Mouse (Mus musculus) hindbrain, postnatal 0 days (tissue): ENCODE measurements at regions not wholly inside any gene's neighbourhood (a gene's known extent, or its start where the extent isn't known, plus 50 kb on each side); places are given as distances from the start of the nearest gene placed in this dataset.

ENCODE experiments used
- ATAC-seq: fragments of 200-750 bp; cut with Nextera tagmentation; 2 replicates; pipeline ENCODE4 v1.8.0; 2017; ENCODE audit warnings: mild to moderate bottlenecking, moderate TSS enrichment, moderate library complexity
- DNase-seq: peaks from one replicate; pipeline ENCODE4 v3.0.0-alpha.2; 2015; ENCODE audit warnings: low spot score
- H3K27ac ChIP-seq: fragments of 300-500 bp; sonication (generic); 2 replicates; pipeline ENCODE4 v1.5.1; 2014; ENCODE audit warnings: mild to moderate bottlenecking
- H3K27me3 ChIP-seq: fragments of 300-500 bp; sonication (generic); 2 replicates; pipeline ENCODE4 v1.6.1; 2014; ENCODE audit warnings: low read length, mixed read lengths; ENCODE audit not compliant: insufficient read depth
- H3K36me3 ChIP-seq: fragments of 300-500 bp; sonication (generic); 2 replicates; pipeline ENCODE4 v1.6.1; 2014; ENCODE audit warnings: low read length, mixed read lengths; ENCODE audit not compliant: insufficient read depth
- H3K4me1 ChIP-seq: fragments of 300-500 bp; sonication (generic); 2 replicates; pipeline ENCODE4 v1.6.1; 2014; ENCODE audit warnings: antibody characterized with exemption, low read length, mixed read lengths; ENCODE audit not compliant: insufficient read depth
- H3K4me2 ChIP-seq: fragments of 300-500 bp; sonication (generic); 2 replicates; pipeline ENCODE4 v1.6.1; 2014; ENCODE audit warnings: low read depth, mild to moderate bottlenecking, low read length, moderate library complexity, mixed read lengths
- H3K4me3 ChIP-seq: fragments of 300-500 bp; sonication (generic); 2 replicates; pipeline ENCODE4 v1.5.1; 2014; ENCODE audit warnings: low read length
- H3K9ac ChIP-seq: fragments of 300-500 bp; sonication (generic); replicated peaks from 2 replicates; pipeline ENCODE4 v1.6.1; 2014; ENCODE audit warnings: mild to moderate bottlenecking, low read length, moderate library complexity, mixed read lengths
- H3K9me3 ChIP-seq: fragments of 300-500 bp; sonication (generic); 2 replicates; pipeline ENCODE4 v1.6.1; 2016; ENCODE audit warnings: low read length, mixed read lengths
- CTCF ChIP-seq: IDR thresholded peaks from 2 replicates; pipeline ENCODE4 v1.5.1; 2016; ENCODE audit warnings: antibody characterized with exemption, control low read depth, low read depth
- WGBS: fragments of 180-500 bp; shearing (Covaris S2); extraction: QIAGEN DNeasy Blood & Tissue Kit; methylation state at CpG from one replicate; pipeline ENCODE4 v1.1.7; 2014; 5-methylcytosine and 5-hydroxymethylcytosine counted together

DNA sequence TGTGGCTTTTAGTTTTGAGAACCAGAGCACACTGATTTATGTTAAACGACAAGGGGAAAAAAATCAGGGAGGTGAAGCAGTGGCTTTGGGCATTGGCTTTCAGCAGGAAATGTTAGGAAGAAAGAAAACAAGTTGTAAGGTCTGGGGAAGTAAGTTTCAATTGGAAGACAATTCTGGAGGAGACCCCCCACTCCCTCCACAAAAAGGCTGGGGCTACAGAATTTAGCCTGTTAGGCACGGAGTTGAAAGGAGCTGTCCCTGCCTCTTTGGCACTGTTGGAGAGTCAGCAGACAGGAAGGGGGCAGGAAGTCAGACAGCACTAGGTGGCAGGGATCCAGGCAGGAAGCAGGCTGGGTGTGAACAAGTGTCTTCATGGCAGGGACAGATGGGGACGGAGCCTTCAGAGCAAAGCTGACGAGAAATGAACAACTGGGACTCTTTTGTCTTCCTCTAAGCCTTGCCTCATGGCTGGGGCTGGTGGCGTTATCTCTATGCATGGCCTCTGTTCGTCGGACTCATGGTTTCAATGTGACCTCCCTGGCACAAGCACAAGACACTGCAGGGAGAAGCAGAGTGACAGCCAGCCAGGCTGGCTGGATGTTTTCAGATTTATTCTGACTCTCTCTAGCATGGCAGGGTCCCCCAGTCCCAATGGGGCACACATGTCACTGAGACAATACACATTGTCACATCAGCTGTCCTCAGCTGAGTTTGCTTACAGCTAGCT is 338.0 kb downstream of the 1500009L16Rik start:
- Histone ChIP-seq H3K9me3 (no peaks in the 10 kb centered on the region), H3K4me1 (peaks cover 12% of the 10 kb centered on the region), H3K27ac (peak overlapping the region; percentile 74), H3K36me3 (no peaks in the 10 kb centered on the region), H3K4me3 (no peak overlapping the region), H3K9ac (no peak overlapping the region), H3K4me2 (peak overlapping the region; percentile 30; the same call in 1 of the 2 replicates), H3K27me3 (no peaks in the 10 kb centered on the region)
- ATAC-seq (peak; percentile 92), DNase-seq (peak; percentile 85)
- WGBS, result 8% methylated on average over 7 of the region's 7 CpGs
- no peak; the same call in 1 of the 2 replicates for TF ChIP-seq CTCF

DNA sequence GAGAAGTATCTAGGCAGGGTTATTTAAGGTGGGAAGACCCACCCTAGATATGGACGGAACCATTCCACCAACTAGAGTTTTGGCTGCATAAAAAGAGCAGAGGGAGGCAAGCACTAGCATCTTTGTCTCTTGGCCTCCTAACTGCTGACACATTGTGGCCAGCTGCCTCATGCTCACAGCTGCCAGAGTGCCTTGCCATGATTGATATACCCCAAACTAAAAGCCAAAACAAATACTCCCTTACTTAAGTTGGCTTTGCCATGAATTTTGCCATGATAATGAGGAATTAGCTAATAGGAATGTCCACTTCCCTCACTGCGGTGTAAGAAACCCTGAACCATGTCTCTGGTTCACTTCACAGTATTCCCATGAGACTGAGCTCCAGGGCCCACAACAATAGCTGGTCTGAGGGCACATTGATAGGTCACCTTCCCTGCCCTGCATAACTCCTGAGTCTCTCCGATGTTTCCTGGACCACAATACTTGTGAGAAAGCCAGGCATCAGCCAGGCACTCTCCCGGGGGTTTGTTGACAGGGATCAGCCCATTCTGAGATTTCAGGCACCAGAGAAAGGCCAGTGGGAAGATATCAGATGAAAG is 344.5 kb downstream of the 1500009L16Rik start:
- H3K4me2 ChIP-seq, result no peak overlapping the region
- no peak for TF ChIP-seq CTCF
- no peak overlapping the region for H3K27ac ChIP-seq
- no peak overlapping the region for H3K9ac ChIP-seq
- H3K9me3 ChIP-seq, result no peaks in the 10 kb centered on the region
- no peak for DNase-seq
- no peaks in the 10 kb centered on the region for H3K27me3 ChIP-seq
- H3K36me3 ChIP-seq, result no peaks in the 10 kb centered on the region
- 73% methylated on average over 4 of the region's 4 CpGs for WGBS
- H3K4me1 ChIP-seq, result no peaks in the 10 kb centered on the region; the same call in 1 of the 2 replicates
- no peak for ATAC-seq
- no peak overlapping the region for H3K4me3 ChIP-seq

DNA sequence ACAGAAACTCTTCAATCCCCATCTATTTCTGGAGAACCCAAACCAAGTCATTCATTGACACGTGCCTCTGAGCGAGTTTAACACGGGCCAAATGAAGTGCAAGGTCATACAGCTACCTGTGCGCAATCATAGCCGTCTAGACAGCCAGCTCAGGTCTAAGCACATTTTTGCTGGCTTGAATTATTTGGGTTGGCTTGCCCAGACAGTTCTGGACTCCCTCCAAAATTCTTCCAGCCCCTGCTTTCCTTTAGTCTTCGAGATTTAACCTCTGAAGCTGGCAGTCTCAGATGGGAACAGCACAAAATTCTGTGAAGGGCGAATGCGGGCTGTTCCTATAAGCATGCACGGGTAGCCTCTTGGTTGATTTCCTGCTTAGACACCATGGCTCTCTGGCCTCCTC is 347.1 kb downstream of the 1500009L16Rik start:
- ATAC-seq, result no peak
- peak; percentile 49 for DNase-seq
- H3K27me3 ChIP-seq, result no peaks in the 10 kb centered on the region
- H3K4me2 ChIP-seq, result no peak overlapping the region
- H3K4me3 ChIP-seq, result no peak overlapping the region
- no peak overlapping the region for H3K9ac ChIP-seq
- WGBS, result 61% methylated on average over 9 of the region's 9 CpGs
- H3K36me3 ChIP-seq, result no peaks in the 10 kb centered on the region
- TF ChIP-seq CTCF, result no peak
- no peaks in the 10 kb centered on the region; the same call in 1 of the 2 replicates for H3K4me1 ChIP-seq
- H3K27ac ChIP-seq, result no peak overlapping the region
- H3K9me3 ChIP-seq, result no peaks in the 10 kb centered on the region

DNA sequence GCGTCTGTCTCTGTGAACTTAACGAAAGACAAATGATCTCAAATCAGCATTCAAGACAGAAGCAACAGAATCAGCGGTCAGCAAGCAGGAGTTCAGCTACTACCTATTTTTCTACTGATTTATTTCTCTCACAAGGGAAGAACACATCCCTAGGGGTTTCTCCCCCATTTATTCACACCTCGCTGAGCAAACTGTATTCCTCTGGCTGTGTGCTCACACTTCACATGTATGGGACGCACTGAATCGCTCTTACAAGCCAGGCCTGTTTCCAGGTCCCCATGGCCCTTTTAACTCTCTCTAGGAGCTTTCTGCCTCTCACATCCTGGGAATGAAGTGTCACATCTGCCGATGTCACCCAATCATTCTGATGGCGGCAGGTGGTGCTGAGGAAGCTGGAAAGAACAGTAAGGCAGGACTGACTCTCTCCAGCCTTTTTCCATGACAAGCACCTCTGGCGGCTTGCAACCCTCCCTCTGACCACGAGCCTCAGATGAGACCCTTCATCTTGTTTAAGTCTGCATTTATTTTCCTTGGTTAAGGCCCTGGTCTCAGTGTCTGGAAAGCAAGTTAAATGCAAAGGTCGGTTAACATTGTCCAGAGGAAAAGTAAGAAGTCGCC is 350.3 kb downstream of the 1500009L16Rik start:
- Histone ChIP-seq H3K9ac (no peak overlapping the region), H3K9me3 (0 out of 2 replicates have a peak, but pooled peaks cover 3% of the 10 kb centered on the region), H3K36me3 (no peaks in the 10 kb centered on the region), H3K4me2 (no peak overlapping the region), H3K27me3 (no peaks in the 10 kb centered on the region), H3K4me3 (no peak overlapping the region), H3K27ac (no peak overlapping the region), H3K4me1 (no peaks in the 10 kb centered on the region; the same call in 1 of the 2 replicates)
- DNase-seq, result no peak
- TF ChIP-seq CTCF, result no peak
- no peak for ATAC-seq
- 40% methylated on average over 12 of the region's 12 CpGs for WGBS

DNA sequence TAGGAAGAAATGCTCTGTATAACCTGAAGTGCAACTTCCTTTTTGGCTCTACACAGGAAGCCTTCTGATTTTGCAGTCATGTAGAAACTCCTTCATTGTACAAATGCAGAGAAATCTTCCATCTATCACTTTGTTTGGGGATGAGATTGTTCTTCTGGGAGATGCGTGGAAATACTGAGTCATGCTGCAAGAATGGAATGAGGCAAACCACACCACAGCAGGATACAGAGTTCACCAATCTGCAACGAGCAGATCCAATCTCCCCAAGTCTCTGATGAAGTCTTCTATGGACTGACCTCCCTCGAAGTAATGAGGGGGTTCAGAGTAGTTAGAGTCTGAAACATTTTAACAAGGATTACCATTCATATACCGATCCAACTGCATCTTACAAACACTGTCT is 352.9 kb downstream of the 1500009L16Rik start:
- no peak overlapping the region for H3K4me2 ChIP-seq
- DNase-seq (no peak), ATAC-seq (no peak)
- H3K9me3 ChIP-seq, result 0 out of 2 replicates have a peak, but pooled peaks cover 3% of the 10 kb centered on the region
- no peaks in the 10 kb centered on the region for H3K36me3 ChIP-seq
- H3K27ac ChIP-seq, result no peak overlapping the region
- no peak overlapping the region for H3K9ac ChIP-seq
- no peaks in the 10 kb centered on the region for H3K4me1 ChIP-seq
- H3K27me3 ChIP-seq, result no peaks in the 10 kb centered on the region
- 75% methylated on average over 4 of the region's 4 CpGs for WGBS
- H3K4me3 ChIP-seq, result no peak overlapping the region
- TF ChIP-seq CTCF, result no peak

DNA sequence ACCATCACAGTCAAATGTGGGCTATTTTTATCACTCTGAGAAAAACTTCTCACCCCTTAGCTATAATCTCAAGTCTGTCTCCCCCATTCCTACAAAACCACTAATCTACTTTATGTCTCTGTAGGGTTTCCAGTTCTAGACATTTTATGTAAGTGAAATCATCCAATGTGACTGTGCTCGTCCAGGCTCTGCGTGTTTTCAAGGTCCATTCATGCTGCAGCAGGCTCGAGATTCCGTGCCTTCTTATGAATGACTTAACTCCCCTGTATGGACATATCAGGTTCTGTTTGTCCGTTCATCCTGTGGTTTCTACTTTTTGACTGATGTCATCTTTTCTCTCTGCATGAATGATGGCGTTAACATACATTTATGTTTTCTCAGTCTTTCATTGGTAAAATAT is 357.6 kb downstream of the 1500009L16Rik start:
- Histone ChIP-seq H3K36me3 (no peaks in the 10 kb centered on the region), H3K4me2 (no peak overlapping the region), H3K4me1 (no peaks in the 10 kb centered on the region), H3K27ac (no peak overlapping the region), H3K9ac (no peak overlapping the region), H3K4me3 (no peak overlapping the region), H3K9me3 (0 out of 2 replicates have a peak, but pooled peaks cover 3% of the 10 kb centered on the region), H3K27me3 (no peaks in the 10 kb centered on the region)
- ATAC-seq (no peak), DNase-seq (no peak)
- no peak for TF ChIP-seq CTCF
- WGBS, result 83% methylated on average over 6 of the region's 6 CpGs
